Mouse (Mus musculus) forebrain, embryonic 16.5 days (tissue): ENCODE results near the gene Rreb1. TPM values are rescaled to one million over a fixed set of nuclear protein-coding genes. Genes with fewer than 3 reads are reported as not detected.
A peak's percentile ranks its signal among the peaks of the same experiment; 100 is the strongest.

Experiments used
- ATAC-seq: fragments of 200-750 bp; cut with Nextera tagmentation; 2 replicates; pipeline ENCODE4 v1.8.0; 2017; ENCODE audit warnings: mild to moderate bottlenecking, moderate library complexity
- H3K27ac ChIP-seq: fragments of 300-500 bp; sonication (generic); 2 replicates; pipeline ENCODE4 v1.5.1; 2014; ENCODE audit warnings: low read length, control low read depth
- H3K27me3 ChIP-seq: fragments of 300-500 bp; sonication (generic); replicated peaks from 2 replicates; pipeline ENCODE4 v1.6.1; 2014; ENCODE audit warnings: low read length; ENCODE audit not compliant: control insufficient read depth, insufficient read depth
- H3K36me3 ChIP-seq: fragments of 300-500 bp; sonication (generic); 2 replicates; pipeline ENCODE4 v1.6.1; 2014; ENCODE audit not compliant: control insufficient read depth, insufficient read depth
- H3K4me1 ChIP-seq: fragments of 300-500 bp; sonication (generic); replicated peaks from 2 replicates; pipeline ENCODE4 v1.6.1; 2014; ENCODE audit warnings: low read length; ENCODE audit not compliant: control insufficient read depth, insufficient read depth
- H3K4me2 ChIP-seq: fragments of 300-500 bp; sonication (generic); 2 replicates; pipeline ENCODE4 v1.6.1; 2014; ENCODE audit warnings: mild to moderate bottlenecking, low read length, control low read depth
- H3K4me3 ChIP-seq: fragments of 300-500 bp; sonication (generic); replicated peaks from 2 replicates; pipeline ENCODE4 v1.5.1; 2014; ENCODE audit warnings: mild to moderate bottlenecking, low read length, control low read depth
- H3K9ac ChIP-seq: fragments of 300-500 bp; sonication (generic); replicated peaks from 2 replicates; pipeline ENCODE4 v1.6.1; 2014; ENCODE audit warnings: low read depth, low read length, control low read depth
- H3K9me3 ChIP-seq: fragments of 300-500 bp; sonication (generic); 2 replicates; pipeline ENCODE4 v1.6.1; 2016; ENCODE audit warnings: low read length; ENCODE audit not compliant: control insufficient read depth
- WGBS: fragments of 180-500 bp; shearing (Covaris S2); extraction: QIAGEN DNeasy Blood & Tissue Kit; methylation state at CpG from one replicate; pipeline ENCODE4 v1.1.7; 2014; 5-methylcytosine and 5-hydroxymethylcytosine counted together
- polyA plus RNA-seq: library from polyadenylated mRNA; unstranded; fragments of >200 nt; fragmentation: Nextera tagmentation; extraction: Ambion mirVana; gene quantifications from 2 replicates; pipeline ENCODE4 v1.2.1, GENCODE M21; 2015

Gene Rreb1
- polyA plus RNA-seq, 1 experiment from 2014 or later: 2.1 TPM

DNA sequence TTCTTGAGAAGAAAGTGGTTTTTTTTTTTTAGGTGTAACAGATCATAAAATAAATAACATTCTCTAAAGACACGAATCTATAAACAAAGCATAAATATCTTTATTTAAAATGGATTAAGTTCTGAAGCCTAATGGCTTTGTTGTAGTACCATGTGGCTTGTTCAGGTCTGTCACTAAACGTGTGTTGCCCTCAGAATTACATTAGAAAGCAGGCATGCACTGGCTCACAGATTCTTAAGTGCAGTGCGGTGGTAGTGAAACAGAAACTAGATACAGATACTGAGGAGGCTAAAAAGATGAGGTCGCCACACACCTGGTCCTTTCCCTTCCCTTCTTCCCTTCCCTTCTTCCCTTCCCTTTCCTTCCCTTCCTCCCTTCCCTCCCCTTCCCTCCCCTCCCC lies 75.2 kb downstream of the Rreb1 start:
- peaks cover 16% of the 10 kb centered on the region for H3K4me1 ChIP-seq
- no peak overlapping the region for H3K4me2 ChIP-seq
- no peaks in the 10 kb centered on the region for H3K27me3 ChIP-seq
- H3K9me3 ChIP-seq: no peaks in the 10 kb centered on the region
- H3K9ac ChIP-seq: no peak overlapping the region
- H3K27ac ChIP-seq: no peak overlapping the region
- ATAC-seq: no peak
- H3K4me3 ChIP-seq: no peak overlapping the region
- WGBS: 53% methylated on average over 4 of the region's 4 CpGs
- H3K36me3 ChIP-seq: no peaks in the 10 kb centered on the region

DNA sequence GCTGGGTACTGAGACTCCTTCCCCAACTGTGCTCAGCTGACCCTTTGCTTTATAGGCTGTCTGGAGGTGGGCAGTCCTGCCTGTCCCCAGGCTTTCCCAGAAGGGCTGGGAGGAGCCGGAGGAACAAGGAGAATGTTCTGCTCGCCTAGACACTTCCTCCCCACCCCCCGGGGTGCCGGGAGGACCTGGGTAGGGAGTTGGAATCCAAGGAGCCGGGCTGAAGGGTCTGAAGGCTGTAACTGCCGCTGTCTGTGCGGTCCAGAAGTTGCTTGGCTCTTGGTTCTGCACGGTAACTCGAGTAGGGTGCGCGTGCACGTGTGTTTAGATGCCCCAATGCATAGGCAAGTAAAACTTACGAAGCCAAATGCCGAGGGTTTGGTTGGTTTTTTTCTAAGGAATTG lies 75.8 kb downstream of the Rreb1 start:
- no peak overlapping the region for H3K9ac ChIP-seq
- WGBS: 7% methylated on average over 14 of the region's 14 CpGs
- no peak overlapping the region for H3K27ac ChIP-seq

DNA sequence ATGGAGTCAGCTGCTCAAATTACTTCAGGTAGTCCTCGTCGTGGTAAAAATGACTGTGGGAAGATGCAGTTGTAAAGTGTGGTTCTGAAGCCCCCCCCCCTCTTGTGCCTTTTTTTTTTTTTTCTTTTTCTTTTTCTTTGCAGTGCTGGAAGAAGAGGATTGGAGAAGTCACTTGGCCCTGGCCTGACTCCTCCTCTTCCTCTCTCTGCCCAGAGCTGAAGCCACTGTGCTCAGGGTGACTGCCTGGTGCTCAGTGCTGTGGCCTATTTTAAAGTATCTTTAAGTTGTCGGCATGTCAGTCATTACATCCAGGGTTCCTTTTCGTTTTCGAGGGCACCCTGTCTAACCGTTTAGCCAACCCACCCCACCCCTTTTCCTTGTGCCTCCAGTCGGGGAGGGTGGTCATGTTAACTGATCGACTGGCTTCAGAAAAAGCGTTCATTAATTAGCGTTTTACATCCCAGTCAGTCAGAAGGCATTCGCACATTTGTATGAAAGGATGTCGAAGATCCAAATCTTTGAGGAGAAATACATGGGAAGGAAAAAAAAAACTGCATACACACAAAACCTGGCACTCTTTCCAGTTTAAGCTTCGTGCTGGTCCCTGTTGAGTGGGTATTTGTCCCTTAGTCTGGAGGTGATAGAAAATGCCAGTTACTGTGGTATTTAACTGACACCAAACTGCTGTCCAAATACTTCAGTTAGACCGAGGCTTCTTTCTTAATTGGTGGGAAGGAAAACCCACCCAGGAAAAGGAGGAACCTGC lies 76.4 kb downstream of the Rreb1 start:
- Histone ChIP-seq H3K27me3 (no peaks in the 10 kb centered on the region), H3K27ac (no peak overlapping the region), H3K4me3 (peak overlapping the region; percentile 8; the same call in 1 of the 2 replicates), H3K36me3 (no peaks in the 10 kb centered on the region), H3K9me3 (no peaks in the 10 kb centered on the region), H3K4me1 (peaks cover 16% of the 10 kb centered on the region), H3K4me2 (peak overlapping the region; percentile 29), H3K9ac (no peak overlapping the region)
- no peak for ATAC-seq
- WGBS: 5% methylated on average over 14 of the region's 14 CpGs

More for the DNA sequence above, 75.8 kb downstream of the Rreb1 start:
- Histone ChIP-seq H3K4me2 (peak overlapping the region; percentile 29), H3K4me3 (0 out of 2 replicates have a peak overlapping the region, but pooled peaks have one; percentile 0), H3K9me3 (no peaks in the 10 kb centered on the region), H3K27me3 (no peaks in the 10 kb centered on the region), H3K4me1 (peaks cover 16% of the 10 kb centered on the region), H3K36me3 (no peaks in the 10 kb centered on the region)
- no peak for ATAC-seq

DNA sequence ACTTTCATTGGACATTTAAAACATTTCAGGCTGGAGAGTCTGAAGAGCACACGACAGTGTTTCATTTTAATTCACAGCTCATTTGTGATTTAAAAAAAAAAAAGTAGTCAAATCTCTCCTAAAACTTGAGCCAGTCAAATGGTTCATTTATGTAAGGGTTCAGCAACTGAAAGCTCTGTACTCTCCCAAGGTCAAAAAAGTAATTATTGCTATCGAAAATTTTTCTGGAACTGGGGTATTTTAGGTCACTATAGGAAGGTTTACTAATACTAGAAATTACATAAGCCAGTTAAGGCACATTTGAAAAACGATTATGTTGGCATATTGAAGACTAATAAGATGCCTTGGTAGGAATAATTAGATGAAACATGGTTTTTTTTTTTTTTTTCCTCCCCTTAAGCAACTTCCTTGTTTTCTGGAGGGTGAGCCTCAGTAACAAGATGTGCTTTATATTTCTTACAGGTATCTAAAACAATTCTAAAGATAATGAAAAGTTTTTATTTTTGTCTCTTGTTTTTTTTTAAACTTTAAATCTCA lies 77.1 kb downstream of the Rreb1 start:
- no peak for ATAC-seq
- WGBS: 49% methylated on average over 3 of the region's 3 CpGs

GRCm38 (mm10) chr13:37855765-37856164 lies 77.6 kb downstream of the Rreb1 start:
- H3K4me1 ChIP-seq: peaks cover 16% of the 10 kb centered on the region
- no peak for ATAC-seq
- no peak overlapping the region for H3K27ac ChIP-seq
- H3K9ac ChIP-seq: no peak overlapping the region
- H3K27me3 ChIP-seq: no peaks in the 10 kb centered on the region
- H3K9me3 ChIP-seq: no peaks in the 10 kb centered on the region
- H3K4me3 ChIP-seq: no peak overlapping the region
- no peak overlapping the region for H3K4me2 ChIP-seq
- H3K36me3 ChIP-seq: no peaks in the 10 kb centered on the region

More for the DNA sequence above, 77.1 kb downstream of the Rreb1 start:
- Histone ChIP-seq H3K27ac (no peak overlapping the region), H3K4me3 (no peak overlapping the region), H3K4me2 (no peak overlapping the region), H3K36me3 (no peaks in the 10 kb centered on the region), H3K9ac (no peak overlapping the region), H3K9me3 (no peaks in the 10 kb centered on the region), H3K4me1 (peaks cover 16% of the 10 kb centered on the region), H3K27me3 (no peaks in the 10 kb centered on the region)

DNA sequence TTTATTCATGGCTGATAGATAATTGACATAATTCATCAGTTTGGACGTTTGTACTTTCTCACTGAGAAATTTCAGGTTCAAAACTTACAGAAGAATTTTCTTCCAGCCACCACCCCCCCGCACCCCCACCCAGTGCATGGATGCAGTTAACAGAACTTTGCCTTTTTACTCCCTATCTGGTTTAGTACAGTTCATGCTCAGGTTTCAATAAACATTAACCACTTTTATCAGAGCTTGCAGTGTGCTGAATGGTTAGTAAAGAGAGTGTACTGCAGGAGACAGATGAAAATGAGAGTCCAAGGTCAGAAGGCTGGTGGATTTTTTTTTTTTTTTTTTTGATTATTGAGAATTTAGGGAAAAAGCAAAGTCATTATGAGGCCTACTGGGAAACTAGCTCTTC lies 78.3 kb downstream of the Rreb1 start:
- ATAC-seq: no peak
- H3K9me3 ChIP-seq: no peaks in the 10 kb centered on the region
- no peak overlapping the region for H3K9ac ChIP-seq
- H3K27ac ChIP-seq: no peak overlapping the region
- no peaks in the 10 kb centered on the region for H3K27me3 ChIP-seq
- H3K4me3 ChIP-seq: no peak overlapping the region
- peaks cover 16% of the 10 kb centered on the region for H3K4me1 ChIP-seq
- H3K36me3 ChIP-seq: no peaks in the 10 kb centered on the region
- H3K4me2 ChIP-seq: no peak overlapping the region
- 63% methylated on average over 2 of the region's 2 CpGs for WGBS

DNA sequence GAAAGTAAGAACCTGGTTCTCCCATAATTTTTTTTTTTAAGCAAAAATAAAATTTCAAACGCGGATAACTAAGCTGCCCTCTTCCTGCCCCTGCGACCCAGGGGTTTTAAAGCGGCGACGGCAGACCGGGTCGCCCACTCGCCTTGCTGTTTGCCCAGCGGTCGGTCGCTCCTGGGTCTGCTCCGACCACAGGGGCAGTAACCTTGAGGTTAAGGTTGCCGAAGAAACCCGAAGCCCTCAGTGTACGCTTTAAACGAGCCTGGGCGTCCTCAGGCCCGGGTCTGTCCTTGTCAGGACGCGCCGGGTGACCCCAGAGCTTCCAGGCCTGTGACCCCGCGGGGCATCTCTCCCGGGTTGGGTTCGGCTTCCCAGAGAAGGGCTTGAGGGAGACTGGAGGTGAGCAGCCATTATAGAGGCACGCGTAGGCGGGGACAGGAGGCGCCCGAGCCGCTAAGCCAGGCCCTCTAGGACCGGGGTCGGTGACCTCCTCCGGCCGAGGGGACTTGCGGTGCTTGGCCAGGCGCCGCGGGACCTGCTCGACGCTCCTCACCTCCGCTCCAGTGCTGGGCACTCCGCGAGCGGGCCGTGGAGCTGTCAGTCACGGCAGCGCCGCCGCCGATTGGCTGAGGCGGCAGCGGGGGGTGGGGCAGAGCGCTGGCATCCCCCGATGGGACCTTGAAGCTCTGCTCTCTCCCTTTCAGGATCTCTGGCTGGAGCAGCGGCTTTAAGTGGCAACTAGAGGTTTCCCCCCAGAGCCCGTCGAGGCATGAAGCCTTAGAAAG lies 79.3 kb downstream of the Rreb1 start:
- H3K36me3 ChIP-seq: no peaks in the 10 kb centered on the region
- H3K27ac ChIP-seq: no peak overlapping the region
- no peaks in the 10 kb centered on the region for H3K27me3 ChIP-seq
- H3K4me2 ChIP-seq: peak overlapping the region; percentile 68
- H3K9me3 ChIP-seq: no peaks in the 10 kb centered on the region
- peak; percentile 98 for ATAC-seq
- peak overlapping the region; percentile 66 for H3K9ac ChIP-seq
- peak overlapping the region; percentile 75 for H3K4me3 ChIP-seq
- WGBS: under 1% methylated on average over 59 of the region's 59 CpGs
- H3K4me1 ChIP-seq: peaks cover 18% of the 10 kb centered on the region

DNA sequence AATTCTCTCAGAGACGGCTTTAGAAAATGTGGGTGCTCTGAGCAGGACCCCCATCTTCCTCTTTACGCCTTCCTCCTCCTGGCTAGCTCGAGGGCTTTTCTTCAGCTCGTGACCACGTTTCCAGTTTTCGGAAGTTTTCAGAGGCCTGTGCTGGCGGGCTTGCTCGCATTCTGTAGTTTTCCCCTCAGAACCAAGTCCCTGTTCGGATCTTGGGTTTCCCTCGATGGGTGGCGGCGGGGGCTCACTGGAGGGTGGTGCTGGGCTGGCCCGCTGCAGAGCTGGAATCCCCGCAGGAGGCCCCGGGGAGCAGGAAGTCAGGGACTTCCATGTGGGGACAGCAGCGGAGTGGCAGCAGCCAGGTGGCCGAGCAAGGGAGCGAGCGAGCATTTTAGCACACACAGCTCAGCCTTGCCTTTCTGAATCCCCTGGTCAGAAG lies 79.9 kb downstream of the Rreb1 start:
- Histone ChIP-seq H3K36me3 (no peaks in the 10 kb centered on the region), H3K27ac (no peak overlapping the region), H3K9ac (peak overlapping the region; percentile 66), H3K4me2 (peak overlapping the region; percentile 68), H3K4me1 (peaks cover 18% of the 10 kb centered on the region), H3K27me3 (no peaks in the 10 kb centered on the region), H3K4me3 (peak overlapping the region; percentile 75), H3K9me3 (no peaks in the 10 kb centered on the region)
- WGBS: 6% methylated on average over 19 of the region's 19 CpGs
- ATAC-seq: peak; percentile 47

DNA sequence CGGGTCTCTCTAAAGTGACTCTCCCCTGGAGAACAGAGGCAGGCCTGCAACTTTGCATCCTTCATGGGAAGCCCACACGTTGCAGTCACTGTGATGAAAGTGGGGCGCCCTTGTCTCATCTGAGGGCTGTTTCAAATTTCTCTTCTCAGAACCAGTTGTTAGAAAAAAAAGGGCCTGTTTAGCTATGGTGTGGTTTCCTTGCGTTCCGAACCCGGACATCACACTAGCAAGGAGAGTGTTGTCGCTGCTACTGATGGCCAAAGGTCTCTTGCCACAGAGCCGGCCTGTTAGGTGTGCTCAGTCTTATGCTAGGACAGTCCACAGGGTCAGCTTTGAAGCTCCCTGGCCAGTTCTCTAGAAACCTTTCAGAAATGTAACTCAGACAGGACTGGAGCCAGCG lies 80.3 kb downstream of the Rreb1 start:
- H3K27ac ChIP-seq: no peak overlapping the region
- peaks cover 18% of the 10 kb centered on the region for H3K4me1 ChIP-seq
- ATAC-seq: no peak; the same call in 1 of the 2 replicates
- peak overlapping the region; percentile 68 for H3K4me2 ChIP-seq
- H3K9ac ChIP-seq: peak overlapping the region; percentile 66
- no peaks in the 10 kb centered on the region for H3K27me3 ChIP-seq
- WGBS: 53% methylated on average over 9 of the region's 9 CpGs
- no peaks in the 10 kb centered on the region for H3K9me3 ChIP-seq
- peak overlapping the region; percentile 75; the same call in 1 of the 2 replicates for H3K4me3 ChIP-seq
- H3K36me3 ChIP-seq: no peaks in the 10 kb centered on the region
